Mouse (Mus musculus) layer of hippocampus, adult 9-11 months (tissue): ENCODE measurements around the gene Snrnp48.
A peak's percentile ranks its signal among the peaks of the same experiment; 100 is the strongest.

Experiments used
- DNase-seq: peaks from one replicate; pipeline ENCODE4 v3.0.0; 2022

Gene Snrnp48

GRCm38 (mm10) chr13:38204702-38205482 lies at the start of gene Snrnp48:
Gene Snrnp48, plus strand, starts transcription at chr13:38204938.
- DNase-seq = peak; percentile 92

DNA sequence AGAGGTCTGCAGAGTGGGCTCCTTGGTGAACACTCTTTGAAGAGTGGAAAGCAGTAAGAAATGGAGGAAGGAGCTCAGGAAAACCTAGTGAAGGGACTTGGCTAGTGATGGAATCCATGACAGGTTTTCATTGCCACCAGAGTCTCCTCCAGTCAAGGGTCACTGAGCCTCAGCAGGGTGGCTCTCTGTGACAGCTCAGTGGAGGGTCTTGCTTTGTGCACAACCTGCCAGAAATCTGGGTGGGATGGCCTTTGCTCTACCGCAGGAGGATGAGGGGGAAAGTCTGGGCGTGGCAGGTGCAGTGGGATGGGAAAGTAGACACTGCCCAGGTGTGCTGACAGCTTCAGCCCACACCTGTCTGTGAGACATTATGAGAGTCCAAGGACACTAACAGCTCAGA lies 49.2 kb upstream of the Snrnp48 start:
- no peak for DNase-seq

- no peak for DNase-seq
Observed at GRCm38 (mm10) chr13:38157635-38158034, 47.1 kb upstream of the Snrnp48 start.

DNA sequence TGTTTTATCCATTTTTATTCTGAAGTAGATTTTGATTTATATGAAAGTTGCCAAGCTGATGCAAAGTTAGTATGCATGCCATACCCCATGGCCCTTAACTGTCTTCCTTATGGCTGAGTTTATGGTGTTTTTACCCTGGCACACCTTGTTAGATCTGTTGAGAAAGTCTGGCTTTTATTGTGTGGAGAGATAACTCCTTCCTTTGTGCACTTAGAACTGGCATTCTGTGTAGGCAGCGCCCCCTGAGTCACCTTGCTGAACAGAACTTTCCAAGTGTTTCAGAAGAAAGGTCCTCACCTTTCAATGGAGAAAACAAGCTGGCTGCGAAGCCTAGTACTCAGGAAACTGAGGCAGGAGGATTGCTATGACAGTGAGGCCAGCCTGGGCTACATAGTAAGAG lies 42.7 kb upstream of the Snrnp48 start:
- DNase-seq = no peak

DNA sequence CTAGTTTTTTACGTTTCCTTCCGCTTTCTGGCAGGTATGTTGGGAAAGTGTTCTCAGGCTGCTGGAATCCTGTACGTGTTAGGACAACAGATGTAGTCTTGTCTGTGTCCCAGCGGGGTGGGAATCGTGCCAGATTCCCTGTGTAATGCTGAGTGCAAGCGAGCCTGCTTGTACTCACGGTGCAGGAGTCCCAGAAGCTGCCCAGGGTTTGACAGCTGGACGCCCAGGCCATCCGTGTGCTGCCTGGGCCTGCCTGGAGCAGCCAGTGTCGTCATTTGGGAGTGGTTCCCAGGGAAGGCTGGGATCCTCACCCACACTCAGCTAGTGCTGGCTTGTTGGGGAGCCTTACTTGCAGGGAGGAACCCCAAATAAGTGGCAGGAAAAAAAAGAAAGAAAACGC lies 42.1 kb upstream of the Snrnp48 start:
- DNase-seq = peak; percentile 10

DNA sequence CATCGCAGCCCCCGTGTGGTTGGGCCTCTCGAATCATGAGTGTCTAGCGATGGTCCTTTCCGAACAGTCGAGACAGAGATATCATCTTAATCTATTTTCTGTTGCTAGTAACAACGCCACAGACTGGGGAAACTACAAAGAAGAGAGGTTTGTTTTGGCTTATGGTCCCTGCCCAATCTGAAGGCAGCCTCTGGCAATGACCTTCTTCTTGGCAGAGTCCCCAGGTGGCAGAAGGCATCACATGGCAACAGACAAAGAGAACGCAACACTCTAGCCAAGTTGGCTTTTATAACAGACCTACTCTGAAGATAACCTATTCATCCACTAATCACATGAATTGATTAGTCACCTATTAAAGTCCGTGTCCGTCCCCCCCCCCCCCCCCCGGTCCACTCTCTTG lies 39.8 kb upstream of the Snrnp48 start:
- DNase-seq = no peak

- DNase-seq = no peak
Observed at GRCm38 (mm10) chr13:38167056-38167455, 37.7 kb upstream of the Snrnp48 start.

GRCm38 (mm10) chr13:38170707-38171144 lies 34.0 kb upstream of the Snrnp48 start:
- no peak for DNase-seq

DNA sequence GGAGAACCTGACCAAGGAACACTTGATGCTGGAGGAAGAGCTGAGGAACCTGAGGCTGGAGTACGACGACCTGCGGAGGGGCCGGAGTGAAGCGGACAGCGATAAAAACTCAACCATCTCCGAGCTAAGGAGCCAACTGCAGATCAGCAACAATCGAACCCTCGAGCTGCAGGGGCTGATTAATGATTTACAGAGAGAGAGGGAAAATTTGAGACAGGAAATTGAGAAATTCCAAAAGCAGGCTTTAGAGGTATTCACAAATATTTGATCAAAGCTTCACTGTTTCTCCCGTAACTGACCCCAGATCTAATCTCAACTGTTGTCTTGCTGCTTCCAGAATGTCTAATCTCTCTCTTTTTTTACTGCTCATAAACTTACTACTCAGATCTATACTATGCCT lies 11.3 kb upstream of the Snrnp48 start:
- DNase-seq = no peak

- no peak for DNase-seq
Observed at GRCm38 (mm10) chr13:38201413-38201812, 3.3 kb upstream of the Snrnp48 start.

DNA sequence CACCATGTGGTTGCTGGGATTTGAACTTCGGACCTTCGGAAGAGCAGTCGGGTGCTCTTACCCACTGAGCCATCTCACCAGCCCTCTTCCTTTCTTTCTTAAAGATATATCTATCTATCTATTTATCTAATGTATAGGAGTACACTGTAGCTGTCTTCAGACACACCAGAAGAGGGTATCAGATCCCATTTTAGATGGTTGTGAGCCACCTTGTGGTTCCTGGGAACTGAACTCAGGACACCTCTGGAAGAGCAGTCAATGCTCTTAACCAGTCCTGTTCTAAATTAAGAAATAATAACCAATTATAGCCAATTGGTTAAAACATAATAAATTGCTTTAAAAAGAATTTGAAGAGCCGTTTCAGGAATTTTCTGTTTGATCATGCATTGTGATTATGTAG lies 567 bp upstream of the Snrnp48 start:
- no peak for DNase-seq

DNA sequence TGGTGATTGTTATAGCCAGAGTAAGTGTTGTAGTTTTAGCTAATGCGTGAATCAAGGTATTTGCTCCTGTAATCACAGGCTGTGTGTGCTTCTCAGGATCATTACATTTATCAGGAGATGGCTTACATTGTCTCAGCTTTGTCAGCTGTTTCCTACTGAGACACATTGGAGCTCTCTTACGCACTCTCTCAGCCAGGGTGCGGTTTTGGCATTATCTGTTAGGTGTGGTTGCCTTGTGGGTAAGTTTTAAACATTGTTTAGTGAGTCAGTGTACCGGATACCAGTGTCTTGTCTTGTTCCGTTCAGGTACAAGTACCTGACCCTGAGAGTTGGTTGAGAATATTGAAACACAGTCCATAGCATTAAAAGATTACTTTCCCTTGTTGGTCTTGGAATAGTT lies 6.4 kb downstream of the Snrnp48 start:
- DNase-seq = no peak

DNA sequence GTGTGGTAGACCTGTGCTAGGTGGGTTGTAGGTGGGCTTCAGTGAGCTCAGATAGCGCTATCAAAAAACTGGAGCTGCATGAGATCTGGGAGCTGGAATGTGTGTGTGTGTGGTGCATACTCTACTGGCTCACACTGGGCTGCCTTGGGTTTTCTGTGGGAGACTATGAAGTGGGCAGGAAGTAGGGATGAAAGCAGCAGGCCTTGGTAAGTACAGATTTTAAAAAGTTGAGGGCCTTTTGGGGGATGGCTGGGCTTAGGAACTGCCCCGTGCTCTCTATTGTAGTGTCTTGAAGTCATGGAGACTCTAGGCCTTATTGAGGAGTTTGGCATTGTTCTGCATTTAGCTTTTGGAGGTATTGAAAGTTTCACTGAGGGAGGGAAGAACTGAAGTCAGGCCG lies 13.9 kb downstream of the Snrnp48 start:
- no peak for DNase-seq

DNA sequence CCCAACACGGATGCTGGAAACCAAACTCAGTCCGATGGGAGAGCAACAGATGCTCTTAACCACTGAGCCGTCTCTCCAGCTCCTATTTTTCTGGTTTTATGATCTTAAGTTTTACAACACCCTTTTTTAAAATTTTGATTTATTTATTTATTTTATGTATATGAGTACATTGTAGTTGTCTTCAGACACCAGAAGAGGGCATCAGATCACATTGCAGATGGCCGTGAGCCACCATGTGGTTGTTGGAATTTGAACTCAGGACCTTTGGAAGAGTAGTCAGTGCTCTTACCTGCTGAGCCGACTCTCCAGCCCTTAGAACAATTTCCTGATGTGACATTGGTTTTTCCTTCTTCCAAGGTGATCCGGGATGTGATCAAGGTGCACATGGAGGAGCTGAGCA lies 15.6 kb downstream of the Snrnp48 start:
- no peak for DNase-seq

- DNase-seq = no peak
Observed at GRCm38 (mm10) chr13:38230177-38230821, 25.6 kb downstream of the Snrnp48 start.

GRCm38 (mm10) chr13:38232411-38232810 lies 27.7 kb downstream of the Snrnp48 start:
- no peak for DNase-seq

GRCm38 (mm10) chr13:38232856-38233625 lies 28.3 kb downstream of the Snrnp48 start:
- no peak for DNase-seq

GRCm38 (mm10) chr13:38234651-38235050 lies 29.9 kb downstream of the Snrnp48 start:
- DNase-seq = no peak

- DNase-seq = no peak
Observed at GRCm38 (mm10) chr13:38235370-38235769, 30.6 kb downstream of the Snrnp48 start.

GRCm38 (mm10) chr13:38248151-38248550 lies 43.4 kb downstream of the Snrnp48 start:
- no peak for DNase-seq

DNA sequence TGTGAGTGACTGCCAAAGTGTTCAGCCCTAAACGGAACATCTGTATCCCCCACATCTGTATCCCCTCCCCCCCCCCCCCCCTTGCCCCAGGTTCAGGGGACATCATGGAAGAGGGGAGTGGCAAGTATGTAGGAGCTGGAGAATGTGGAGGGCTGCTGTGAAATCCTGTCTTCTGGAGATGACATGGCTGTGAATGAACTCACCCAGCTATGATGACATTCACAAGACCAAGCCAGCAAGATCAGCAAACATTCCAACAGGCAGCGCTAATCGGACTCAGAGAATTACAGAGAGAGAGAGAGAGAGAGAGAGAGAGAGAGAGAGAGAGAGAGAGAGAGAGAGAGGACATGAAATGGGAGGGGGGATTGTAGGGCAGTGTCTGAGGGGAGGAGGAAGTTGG lies 46.5 kb downstream of the Snrnp48 start:
- DNase-seq = no peak

GRCm38 (mm10) chr13:38253696-38254095 lies 49.0 kb downstream of the Snrnp48 start:
- DNase-seq = peak; percentile 71

GRCm38 (mm10) chr13:38258901-38259300 lies 54.2 kb downstream of the Snrnp48 start:
- no peak for DNase-seq
